Mouse (Mus musculus) liver, adult 2 months (tissue): Measurements from ENCODE around the gene Spon1.

Source experiments
- CTCF ChIP-seq: fragments of 200-500 bp; IDR thresholded peaks from 2 replicates; pipeline ENCODE4 v1.5.1; 2011; ENCODE audit warnings: low read depth, low read length, control low read depth
- POLR2A ChIP-seq: fragments of 200-500 bp; IDR thresholded peaks from 2 replicates; pipeline ENCODE4 v1.6.1; 2011; ENCODE audit warnings: low read length, control low read depth; ENCODE audit not compliant: insufficient read depth; ENCODE audit errors: extremely low read depth

GRCm38 (mm10) chr7:113721994-113722393 lies 43.8 kb upstream of the Spon1 start:
- TF ChIP-seq CTCF (no peak), POLR2A (no peak)
